Mouse (Mus musculus) liver, adult 2 months (tissue): ENCODE measurements around the gene Gla.

ENCODE experiments used
- CTCF ChIP-seq: fragments of 200-500 bp; IDR thresholded peaks from 2 replicates; pipeline ENCODE4 v1.5.1; 2011; ENCODE audit warnings: low read depth, low read length, control low read depth
- POLR2A ChIP-seq: fragments of 200-500 bp; IDR thresholded peaks from 2 replicates; pipeline ENCODE4 v1.6.1; 2011; ENCODE audit warnings: low read length, control low read depth; ENCODE audit not compliant: insufficient read depth; ENCODE audit errors: extremely low read depth

DNA sequence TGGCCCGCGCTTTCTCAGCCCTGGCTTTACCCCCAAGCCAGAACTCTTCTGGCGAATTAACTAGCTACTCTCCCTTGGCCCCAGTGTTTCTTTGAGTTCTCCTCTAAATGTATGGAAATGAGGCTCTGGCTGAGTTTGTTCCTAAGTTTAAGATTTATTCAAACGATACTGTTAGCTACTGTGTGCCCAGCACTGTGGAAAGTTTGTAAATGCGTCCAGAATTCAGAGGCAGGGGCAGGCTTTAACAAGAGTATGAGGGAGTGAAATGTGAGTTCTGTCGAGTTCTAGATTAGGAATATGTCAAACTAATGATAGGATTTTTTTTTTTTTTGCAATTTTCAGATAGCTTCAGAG, 59.0 kb downstream of the Gla start:
- TF ChIP-seq POLR2A (no peak), CTCF (no peak)
